In genomic region chr10:60752040-60753020, GRCm38 (mm10) we compare ENCODE assay signal across 8 mouse cellular contexts. TPM values are rescaled to one million over a fixed set of nuclear protein-coding genes. Genes with fewer than 3 reads are reported as not detected.
A peak's percentile ranks its signal among the peaks of the same experiment; 100 is the strongest.
DNase-seq lines count a peak whose midpoint lies in the region; ATAC-seq and TF ChIP-seq lines count a peak whose summit lies in the region.

TSS of gene Slc29a3 (minus strand) at chr10:60752794.

- peak; percentile 55; the same call in 1 of the 2 replicates for TF ChIP-seq EP300 in ES-Bruce4 (IDR thresholded peaks at IDR 0.05; ENCODE audit: insufficient read depth, low read depth, low read length)
- no peak for TF ChIP-seq EP300 in liver, postnatal 0 days (IDR thresholded peaks at IDR 0.05; ENCODE audit: low read depth)

- 0 out of 2 replicates have a peak, but pooled peaks cover 4% of the 10 kb centered on the region for H3K9me3 ChIP-seq in ES-Bruce4 (replicated peaks; ENCODE audit: control insufficient read depth, insufficient read depth, low read length, poor library complexity, severe bottlenecking)
- no peaks in the 10 kb centered on the region for H3K9me3 ChIP-seq in forebrain, embryonic 13.5 days (replicated peaks)
- no peaks in the 10 kb centered on the region for H3K9me3 ChIP-seq in liver, postnatal 0 days (ENCODE audit: low read length)
- H3K9me3 ChIP-seq in neural tube, embryonic 14.5 days (ENCODE audit: control insufficient read depth, low read length), result no peaks in the 10 kb centered on the region

- H3K36me3 ChIP-seq in ES-Bruce4 (ENCODE audit: control insufficient read depth, insufficient read depth, low read length, poor library complexity, severe bottlenecking), result no peaks in the 10 kb centered on the region
- H3K36me3 ChIP-seq in forebrain, embryonic 13.5 days (ENCODE audit: poor library complexity, severe bottlenecking), result no peaks in the 10 kb centered on the region
- H3K36me3 ChIP-seq in liver, postnatal 0 days (replicated peaks; ENCODE audit: insufficient read depth, low read length), result 0 out of 2 replicates have a peak, but pooled peaks cover 3% of the 10 kb centered on the region
- H3K36me3 ChIP-seq in neural tube, embryonic 14.5 days (ENCODE audit: control insufficient read depth, insufficient read depth, low read length), result no peaks in the 10 kb centered on the region

- peak; percentile 97 to 99 for DNase-seq in heart, postnatal 10 days
- DNase-seq in large intestine, adult 2 months (ENCODE audit: low read depth, low spot score), result peak; percentile 81
- peak; percentile 98 for DNase-seq in liver, postnatal 0 days
- peak; percentile 99 for DNase-seq in testis, postnatal 10 days (ENCODE audit: low spot score)

- H3K4me2 ChIP-seq in forebrain, embryonic 13.5 days, result peak within 1 kb of the TSS; percentile 86
- peak within 1 kb of the TSS; percentile 93 for H3K4me2 ChIP-seq in liver, postnatal 0 days (ENCODE audit: low read depth, low read length)
- H3K4me2 ChIP-seq in neural tube, embryonic 14.5 days (ENCODE audit: low read depth, low read length), result peak within 1 kb of the TSS; percentile 88

- intact Hi-C loops in heart, postnatal 10 days (cut with DNase I), result no loop called here

- peaks cover 2% of the 10 kb centered on the region for H3K4me1 ChIP-seq in ES-Bruce4 (ENCODE audit: control insufficient read depth, insufficient read depth, low read length)
- peaks cover 30% of the 10 kb centered on the region for H3K4me1 ChIP-seq in forebrain, embryonic 13.5 days
- peaks cover 13% of the 10 kb centered on the region for H3K4me1 ChIP-seq in liver, postnatal 0 days (ENCODE audit: insufficient read depth)
- H3K4me1 ChIP-seq in neural tube, embryonic 14.5 days (ENCODE audit: control insufficient read depth, insufficient read depth, low read length), result peaks cover 11% of the 10 kb centered on the region

- ATAC-seq in cerebellum, adult (ENCODE audit: insufficient number of reproducible peaks, low FRiP score, low TSS enrichment), result peak; percentile 92
- peak; percentile 94 for ATAC-seq in forebrain, embryonic 13.5 days
- ATAC-seq in liver, postnatal 0 days, result peak; percentile 99
- peak; percentile 93 for ATAC-seq in neural tube, embryonic 14.5 days (ENCODE audit: low read depth)

- H3K9ac ChIP-seq in ES-Bruce4 (ENCODE audit: low read depth, poor library complexity, severe bottlenecking), result peak within 1 kb of the TSS; percentile 42
- peak within 1 kb of the TSS; percentile 79 for H3K9ac ChIP-seq in forebrain, embryonic 13.5 days
- H3K9ac ChIP-seq in liver, postnatal 0 days (replicated peaks), result peak within 1 kb of the TSS; percentile 79
- peak within 1 kb of the TSS; percentile 87 for H3K9ac ChIP-seq in neural tube, embryonic 14.5 days (replicated peaks; ENCODE audit: low read depth, low read length)

- peak; percentile 92 for TF ChIP-seq POLR2A in ES-Bruce4 (IDR thresholded peaks at IDR 0.05; ENCODE audit: insufficient read depth, low read length)

- 7% methylated on average over 41 of the region's 41 CpGs for WGBS in forebrain, embryonic 13.5 days
- 6% methylated on average over 41 of the region's 41 CpGs for WGBS in large intestine, adult 2 months
- WGBS in liver, postnatal 0 days (ENCODE audit: insufficient replicate concordance), result 8% methylated on average over 40 of the region's 41 CpGs
- WGBS in neural tube, embryonic 14.5 days, result 8% methylated on average over 39 of the region's 41 CpGs

- peak within 1 kb of the TSS; percentile 64 for H3K4me3 ChIP-seq in ES-Bruce4 (ENCODE audit: low read depth, low read length)
- peak within 1 kb of the TSS; percentile 60 for H3K4me3 ChIP-seq in forebrain, embryonic 13.5 days
- peak within 1 kb of the TSS; percentile 56 for H3K4me3 ChIP-seq in liver, postnatal 0 days (ENCODE audit: low read depth, low read length)
- H3K4me3 ChIP-seq in neural tube, embryonic 14.5 days (ENCODE audit: low read depth, low read length), result peak within 1 kb of the TSS; percentile 60

- TF ChIP-seq CTCF in ES-Bruce4 (IDR thresholded peaks at IDR 0.05; ENCODE audit: low read depth, low read length), result peak; percentile 10
- TF ChIP-seq CTCF in liver, postnatal 0 days (IDR thresholded peaks at IDR 0.05; ENCODE audit: low read depth), result peak; percentile 76

- H3K27me3 ChIP-seq in ES-Bruce4 (ENCODE audit: control insufficient read depth, insufficient read depth, low read length, poor library complexity, severe bottlenecking), result no peaks in the 10 kb centered on the region
- no peaks in the 10 kb centered on the region for H3K27me3 ChIP-seq in forebrain, embryonic 13.5 days
- H3K27me3 ChIP-seq in liver, postnatal 0 days (ENCODE audit: insufficient read depth, low read length), result no peaks in the 10 kb centered on the region
- H3K27me3 ChIP-seq in neural tube, embryonic 14.5 days (ENCODE audit: control insufficient read depth, insufficient read depth, low read length), result no peaks in the 10 kb centered on the region

- H3K27ac ChIP-seq in ES-Bruce4 (ENCODE audit: insufficient read depth, low read length), result peak within 1 kb of the TSS; percentile 22; the same call in 1 of the 2 replicates
- H3K27ac ChIP-seq in forebrain, embryonic 13.5 days, result peak within 1 kb of the TSS; percentile 60
- peak within 1 kb of the TSS; percentile 57 for H3K27ac ChIP-seq in liver, postnatal 0 days (ENCODE audit: low read depth)
- peak within 1 kb of the TSS; percentile 78 for H3K27ac ChIP-seq in neural tube, embryonic 14.5 days (ENCODE audit: low read depth, low read length)

RNA-seq across cellular contexts. Expression of gene Slc29a3, which starts in this region (rescaled TPM):
- 8.2 and 8.7 TPM in 2 replicates for polyA plus RNA-seq in ES-Bruce4 (2011; ENCODE audit: insufficient read depth, insufficient read length, low read depth, missing spikeins)
- polyA plus RNA-seq in forebrain, embryonic 13.5 days (2015; fragmentation: Nextera tagmentation; extraction: Ambion mirVana), result 12.7 and 13.5 TPM in 2 replicates
- total RNA-seq in heart, postnatal 10 days (2021), result 1 to 10 TPM; 6.8 to 7.7 TPM
- polyA plus RNA-seq in large intestine, adult 2 months (2012; rRNA removed), result 3.5 and 5.9 TPM in 2 replicates
- polyA plus RNA-seq in liver, postnatal 0 days (2015; fragmentation: Nextera tagmentation; extraction: Ambion mirVana), result 3.4 and 3.9 TPM in 2 replicates
- polyA plus RNA-seq in neural tube, embryonic 14.5 days (2014; fragmentation: Nextera tagmentation; extraction: Ambion mirVana), result 9.3 and 9.5 TPM in 2 replicates

Comparison
In these comparisons a context has a peak if more than half of its experiments do, and no peak if none do; other contexts are left out.
1. Peak in every context shown above with its lines: DNase-seq, ATAC-seq, H3K4me3 ChIP-seq and H3K27ac ChIP-seq.
2. H3K27ac ChIP-seq: peak in every context shown above with its lines; median percentile 78 in neural tube, embryonic 14.5 days; 60 in forebrain, embryonic 13.5 days; 57 in liver, postnatal 0 days; 22 in ES-Bruce4.